Mouse (Mus musculus) layer of hippocampus, postnatal 14 days (tissue): ENCODE data around the gene Chek2. TPM values are rescaled to one million over a fixed set of nuclear protein-coding genes. Genes with fewer than 3 reads are reported as not detected.
A peak's percentile ranks its signal among the peaks of the same experiment; 100 is the strongest.

ENCODE experiments used
- DNase-seq, 2 experiments: peaks; one replicate each; pipeline ENCODE4 v3.0.0; 2021 to 2022; ENCODE audit warnings: low spot score in 2 of 2, mixed read lengths in 1 of 2
- long read RNA-seq, 2 experiments: library from polyadenylated mRNA; stranded (forward); transcript quantifications; one replicate each; pipeline ENCODE4 v2.0.0; 2021
- total RNA-seq, 2 experiments: library from RNA; stranded (reverse); gene quantifications; 2 replicates each; pipeline ENCODE4 v1.2.3; 2021

Chek2 gene
- 1 to 10 TPM; 2.3 to 2.5 TPM for total RNA-seq
- long read RNA-seq, experiment 1, partial matches to known transcripts = 0 of 1 reads
- long read RNA-seq, experiment 1, other reads (novel, unspliced or antisense) = 0 of 1 reads
- long read RNA-seq, experiment 2, partial matches to known transcripts = 1 of 2 reads
- long read RNA-seq, experiment 2, other reads (novel, unspliced or antisense) = 0 of 2 reads

- peak; percentile 98 to 99 for DNase-seq
Observed at GRCm38 (mm10) chr5:110839678-110840365, at the start of gene Chek2, which contains the start of gene Hscb. TSS of gene Chek2 (plus strand) at chr5:110839979. TSS of gene Hscb (minus strand) at chr5:110839777.

GRCm38 (mm10) chr5:110794363-110794762 is 45.4 kb upstream of the Chek2 start:
- DNase-seq = no peak

GRCm38 (mm10) chr5:110797696-110798095 is 42.1 kb upstream of the Chek2 start:
- DNase-seq = no peak

GRCm38 (mm10) chr5:110801036-110801624 is 38.6 kb upstream of the Chek2 start:
- no peak for DNase-seq

- no peak for DNase-seq
Observed at GRCm38 (mm10) chr5:110802186-110802585, 37.6 kb upstream of the Chek2 start.

GRCm38 (mm10) chr5:110802809-110803208 is 37.0 kb upstream of the Chek2 start:
- no peak for DNase-seq

- no peak for DNase-seq
Observed at GRCm38 (mm10) chr5:110804012-110804743, 35.6 kb upstream of the Chek2 start.

- DNase-seq = no peak
Observed at GRCm38 (mm10) chr5:110806154-110806553, 33.6 kb upstream of the Chek2 start.

GRCm38 (mm10) chr5:110806676-110807075 is 33.1 kb upstream of the Chek2 start:
- no peak for DNase-seq

GRCm38 (mm10) chr5:110807453-110807852 is 32.3 kb upstream of the Chek2 start:
- no peak for DNase-seq

GRCm38 (mm10) chr5:110808061-110808631 is 31.6 kb upstream of the Chek2 start:
- peak; percentile 73 to 79 for DNase-seq

GRCm38 (mm10) chr5:110808821-110809666 is 30.7 kb upstream of the Chek2 start:
- DNase-seq = peak; percentile 26 to 29

- DNase-seq = peak; percentile 98 to 99
Observed at GRCm38 (mm10) chr5:110809667-110810325, 30.0 kb upstream of the Chek2 start, which contains the start of gene Ulk1. TSS of gene Ulk1 (minus strand) at chr5:110810097.

- no peak for DNase-seq
Observed at GRCm38 (mm10) chr5:110824421-110824820, 15.4 kb upstream of the Chek2 start.

GRCm38 (mm10) chr5:110826781-110827495 is 12.8 kb upstream of the Chek2 start:
- no peak for DNase-seq

- DNase-seq = no peak
Observed at GRCm38 (mm10) chr5:110827576-110827975, 12.2 kb upstream of the Chek2 start.

GRCm38 (mm10) chr5:110831036-110831720 is 8.6 kb upstream of the Chek2 start:
- DNase-seq = no peak

GRCm38 (mm10) chr5:110835959-110836358 is 3.8 kb upstream of the Chek2 start:
- DNase-seq = peak; percentile 54 to 60
